Mouse (Mus musculus): ENCODE measurements around the gene Nckap1.
"Not testable (repeated sequence)": the region's sequence is repeated elsewhere in the genome, so short reads cannot be mapped to it uniquely, and the experiment has no call there.

DNA sequence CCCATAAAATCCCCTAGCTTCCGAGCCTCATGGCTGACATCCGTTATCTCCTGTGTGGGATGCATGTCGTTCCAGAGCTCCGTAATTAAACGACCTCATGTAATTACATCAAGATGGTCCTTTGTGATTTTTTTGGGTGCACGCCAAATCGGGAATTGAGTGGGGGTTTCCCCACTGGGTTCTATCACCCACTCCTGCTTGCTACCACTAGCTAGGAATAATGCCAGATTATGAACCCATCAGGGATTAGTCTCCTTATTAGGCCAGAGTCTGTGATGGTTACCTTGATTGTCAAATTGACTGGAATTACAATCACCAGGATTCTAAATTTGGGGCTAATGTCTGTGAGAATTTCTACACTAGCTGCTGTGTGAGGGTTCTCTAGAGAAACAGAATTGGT is 85.9 kb downstream of the Nckap1 start:
- TF ChIP-seq CTCF, EP300 (IDR thresholded peaks at IDR 0.05; ENCODE audit: low read depth): not testable (repeated sequence)
